Mouse (Mus musculus): ENCODE data around the gene Hsd17b14. TPM values are rescaled to one million over a fixed set of nuclear protein-coding genes. Genes with fewer than 3 reads are reported as not detected.
"Not testable (repeated sequence)": the region's sequence is repeated elsewhere in the genome, so short reads cannot be mapped to it uniquely, and the experiment has no call there.

Gene Hsd17b14
- polyA plus RNA-seq, 1 experiment from 2014 or later, result not detected

DNA sequence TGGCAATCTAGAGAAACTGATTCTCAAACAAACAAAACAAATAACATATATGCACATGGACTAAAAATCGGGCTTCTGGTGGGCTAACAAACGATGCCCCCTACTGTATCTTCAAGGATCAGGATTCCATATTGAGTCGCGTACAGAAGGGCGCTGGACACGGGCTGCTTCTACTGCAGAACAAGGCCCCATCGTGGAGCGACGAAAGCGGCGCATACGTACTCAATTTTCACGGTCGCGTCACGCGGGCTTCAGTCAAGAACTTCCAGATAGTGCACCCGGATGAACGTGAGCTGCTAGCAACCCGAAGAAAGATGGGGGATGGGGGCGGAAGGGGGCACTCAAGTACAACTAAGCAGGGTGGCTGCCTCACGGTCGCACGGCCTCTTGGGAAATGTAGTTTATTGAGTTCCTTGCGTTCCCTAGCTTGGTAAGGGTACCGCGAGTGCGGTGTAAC, 32.9 kb upstream of the Hsd17b14 start:
- Histone ChIP-seq H3K9me3 (replicated peaks) (no peaks in the 10 kb centered on the region), H3K36me3 (no peaks in the 10 kb centered on the region), H3K27me3 (replicated peaks) (no peaks in the 10 kb centered on the region), H3K4me1 (peaks cover 40% of the 10 kb centered on the region), H3K4me3 (replicated peaks) (peak overlapping the region; percentile 49), H3K9ac (replicated peaks) (peak overlapping the region; percentile 50), H3K27ac (replicated peaks) (peak overlapping the region; percentile 85), H3K4me2 (peak overlapping the region; percentile 61)
- peak; percentile 74 for ATAC-seq (ENCODE audit: low FRiP score)
- WGBS, result under 1% methylated on average over 28 of the region's 28 CpGs

DNA sequence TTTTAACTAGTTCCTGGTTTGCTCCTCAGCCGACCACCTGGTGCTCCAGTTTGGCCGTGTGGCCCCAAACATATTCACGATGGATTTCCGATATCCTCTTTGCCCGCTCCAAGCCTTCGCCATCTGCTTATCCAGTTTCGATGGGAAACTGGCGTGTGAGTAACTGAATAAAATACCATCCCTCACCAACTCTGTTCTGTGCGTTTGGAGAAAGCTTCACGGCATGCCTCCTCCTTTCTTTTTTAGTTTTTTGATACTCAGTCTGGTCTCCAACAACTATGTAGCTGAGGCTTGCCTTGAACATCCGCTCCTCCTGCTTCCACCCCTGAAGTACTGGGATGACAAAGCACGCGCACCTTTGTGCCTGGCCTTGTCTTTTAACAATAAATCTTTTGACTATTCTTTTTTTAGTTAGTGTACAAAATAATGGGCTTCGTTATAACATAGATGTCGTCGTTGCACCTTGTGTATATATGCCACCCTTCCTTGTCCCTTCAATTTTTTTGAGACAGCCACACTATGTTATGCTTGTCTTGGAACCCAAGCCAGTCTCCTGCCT, 32.4 kb upstream of the Hsd17b14 start:
- ATAC-seq (ENCODE audit: low FRiP score), result no peak
- no peaks in the 10 kb centered on the region for H3K27me3 ChIP-seq (replicated peaks)
- H3K4me1 ChIP-seq, result peaks cover 42% of the 10 kb centered on the region
- H3K27ac ChIP-seq (replicated peaks), result peak overlapping the region; percentile 85; the same call in 1 of the 2 replicates
- H3K4me2 ChIP-seq, result peak overlapping the region; percentile 61
- H3K36me3 ChIP-seq, result no peaks in the 10 kb centered on the region
- peak overlapping the region; percentile 50 for H3K9ac ChIP-seq (replicated peaks)
- H3K4me3 ChIP-seq (replicated peaks), result peak overlapping the region; percentile 49
- 55% methylated on average over 16 of the region's 16 CpGs for WGBS
- H3K9me3 ChIP-seq (replicated peaks), result no peaks in the 10 kb centered on the region

DNA sequence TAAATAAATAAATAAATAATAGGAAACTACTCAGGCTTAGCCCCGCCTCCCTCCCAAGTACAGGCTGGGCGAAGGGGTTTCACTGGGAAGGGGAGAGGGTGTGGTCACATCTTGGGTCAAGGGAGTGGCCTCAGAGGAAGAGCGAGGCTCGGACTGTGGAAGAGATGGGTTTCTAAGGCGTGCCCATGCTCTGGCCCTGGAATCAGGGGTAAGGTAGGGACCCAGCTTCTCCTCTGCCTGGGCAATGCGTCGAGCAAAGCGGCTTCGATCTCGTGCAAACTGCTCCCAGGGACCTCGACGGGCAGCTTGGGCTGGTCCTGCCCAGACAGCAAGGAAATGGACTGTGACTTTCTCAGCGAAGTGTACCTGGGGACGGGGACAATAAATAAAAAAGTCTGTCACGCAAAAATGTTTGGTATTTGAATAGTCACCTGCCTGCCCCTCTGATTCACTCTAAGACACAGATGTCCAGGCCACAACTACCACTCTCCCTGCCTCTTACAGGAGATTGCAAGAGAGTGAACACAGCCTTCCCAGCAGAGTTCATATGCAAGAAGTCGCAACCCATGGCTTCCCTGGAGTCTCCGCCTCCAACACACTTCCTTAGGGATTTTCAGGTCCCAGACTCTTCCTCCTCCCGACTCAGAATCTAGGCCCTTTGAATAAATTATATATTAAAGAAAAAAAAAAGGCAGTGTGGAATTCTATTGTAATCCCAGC, 31.6 kb upstream of the Hsd17b14 start:
- H3K4me2 ChIP-seq, result peak overlapping the region; percentile 31
- H3K27ac ChIP-seq (replicated peaks), result no peak overlapping the region
- no peak for ATAC-seq (ENCODE audit: low FRiP score)
- no peaks in the 10 kb centered on the region for H3K36me3 ChIP-seq
- no peak overlapping the region for H3K9ac ChIP-seq (replicated peaks)
- H3K4me3 ChIP-seq (replicated peaks), result no peak overlapping the region
- H3K4me1 ChIP-seq, result peaks cover 42% of the 10 kb centered on the region
- no peaks in the 10 kb centered on the region for H3K27me3 ChIP-seq (replicated peaks)
- WGBS, result 72% methylated on average over 18 of the region's 18 CpGs
- H3K9me3 ChIP-seq (replicated peaks), result no peaks in the 10 kb centered on the region

DNA sequence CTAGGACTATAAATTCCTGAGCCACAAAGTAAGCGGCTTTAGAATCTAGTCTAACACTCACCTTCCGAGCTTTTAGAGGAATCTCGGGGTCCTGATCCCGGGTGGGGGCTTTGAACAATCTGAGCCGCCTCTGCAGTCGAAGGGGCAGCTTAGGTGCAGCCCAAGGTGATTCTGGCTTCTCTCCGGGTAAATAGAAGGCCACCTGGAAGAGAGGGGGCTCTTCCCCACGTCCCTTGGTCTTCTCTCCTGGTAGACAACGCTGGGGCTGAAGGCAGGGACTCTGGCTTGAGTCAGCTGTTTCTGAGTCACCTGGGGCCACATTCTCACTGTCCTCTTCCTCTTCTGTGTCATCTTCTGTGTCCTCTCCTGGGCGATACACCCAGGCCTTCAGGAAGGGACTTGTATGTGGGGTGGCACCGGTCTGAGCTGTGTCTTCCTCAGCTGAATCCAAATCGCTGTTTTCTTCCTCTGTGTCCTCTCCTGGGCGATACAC, 31.0 kb upstream of the Hsd17b14 start:
- H3K27me3 ChIP-seq (replicated peaks), result no peaks in the 10 kb centered on the region
- peak overlapping the region; percentile 31 for H3K4me2 ChIP-seq
- no peak overlapping the region for H3K4me3 ChIP-seq (replicated peaks)
- H3K36me3 ChIP-seq, result no peaks in the 10 kb centered on the region
- H3K9me3 ChIP-seq (replicated peaks), result no peaks in the 10 kb centered on the region
- H3K27ac ChIP-seq (replicated peaks), result no peak overlapping the region
- ATAC-seq (ENCODE audit: low FRiP score), result no peak
- H3K9ac ChIP-seq (replicated peaks), result no peak overlapping the region
- H3K4me1 ChIP-seq, result peaks cover 42% of the 10 kb centered on the region
- 87% methylated on average over 13 of the region's 13 CpGs for WGBS

DNA sequence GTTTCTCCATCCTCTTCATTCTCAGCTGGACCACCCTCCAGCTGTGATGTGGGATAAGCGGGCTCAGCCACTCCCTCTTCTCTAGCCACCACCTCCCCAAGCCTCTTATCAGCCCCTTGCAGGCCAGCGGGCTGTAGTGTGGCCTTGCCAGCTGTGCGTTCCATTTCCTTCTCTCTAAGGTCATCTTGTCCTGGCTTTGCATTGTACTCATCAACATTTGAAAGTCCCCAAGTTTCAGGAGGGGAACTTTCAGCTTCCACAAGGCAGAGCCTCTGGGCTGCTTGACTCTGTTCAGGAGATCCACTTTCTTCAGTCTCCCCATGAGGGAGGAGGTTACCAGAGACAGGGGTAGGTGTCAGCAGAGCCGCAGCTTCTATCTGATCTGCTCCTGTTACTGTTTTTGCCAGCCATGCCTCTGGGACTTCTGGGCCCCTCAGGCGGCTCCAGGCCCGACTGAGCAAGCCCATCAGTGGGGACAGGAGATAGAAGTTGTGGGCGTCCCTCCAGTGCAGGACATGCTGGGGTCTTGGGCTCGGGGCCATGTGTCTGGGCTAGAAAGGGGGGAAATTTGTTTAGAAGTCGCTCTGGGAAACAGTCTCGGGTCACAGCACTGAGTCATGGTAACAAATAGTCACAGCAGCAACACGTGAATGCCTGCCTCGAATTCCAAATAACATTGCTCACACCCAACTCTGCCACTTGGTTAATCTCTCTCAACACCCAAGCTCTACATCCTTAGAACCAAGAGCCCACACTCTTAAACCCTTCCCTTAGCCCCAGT, 29.7 kb upstream of the Hsd17b14 start:
- peak overlapping the region; percentile 82 for H3K4me2 ChIP-seq
- no peaks in the 10 kb centered on the region for H3K36me3 ChIP-seq
- 40% methylated on average over 12 of the region's 12 CpGs for WGBS
- no peaks in the 10 kb centered on the region for H3K9me3 ChIP-seq (replicated peaks)
- peak overlapping the region; percentile 72 for H3K4me3 ChIP-seq (replicated peaks)
- H3K27me3 ChIP-seq (replicated peaks), result no peaks in the 10 kb centered on the region
- peak; percentile 6; the same call in 1 of the 2 replicates for ATAC-seq (ENCODE audit: low FRiP score)
- H3K4me1 ChIP-seq, result peaks cover 42% of the 10 kb centered on the region
- peak overlapping the region; percentile 91 for H3K27ac ChIP-seq (replicated peaks)
- peak overlapping the region; percentile 93 for H3K9ac ChIP-seq (replicated peaks)

DNA sequence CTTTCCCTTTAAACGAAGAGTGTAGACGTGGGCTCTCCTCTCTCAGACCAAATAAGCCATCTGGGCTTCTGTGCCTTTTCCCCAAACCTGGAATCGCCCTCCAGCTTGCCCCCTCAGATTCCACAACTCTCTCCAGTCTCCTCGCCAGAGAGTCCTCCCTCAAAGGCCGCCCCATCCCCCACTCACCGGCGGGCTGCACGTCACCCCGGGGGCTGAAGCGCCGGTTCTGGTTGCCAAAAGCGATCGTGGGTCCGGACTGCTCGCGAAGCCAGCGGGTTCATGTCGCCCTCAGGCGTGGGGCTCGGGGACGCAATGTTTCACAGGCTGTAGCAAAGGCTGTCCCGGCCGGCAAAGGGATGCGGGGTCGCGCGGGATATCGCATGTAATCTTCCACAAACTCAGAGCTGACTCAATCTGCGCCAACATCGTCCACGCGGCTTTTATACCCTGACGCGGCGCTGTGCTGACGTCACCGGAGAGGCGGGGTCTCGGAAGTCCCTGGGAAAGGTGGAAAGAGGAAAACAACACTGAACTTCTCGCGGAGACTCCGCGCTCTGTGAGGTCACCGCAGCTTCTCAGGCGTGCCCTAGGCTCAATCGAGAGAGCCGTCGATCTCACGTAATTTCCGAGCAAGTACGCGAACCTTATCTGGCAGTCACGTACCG, 28.8 kb upstream of the Hsd17b14 start, which contains the start of the genes Ppp1r15a and Plekha4:
TSS of gene Ppp1r15a (minus strand) at position 460 of the 665 bp plus-strand sequence.
TSS of gene Plekha4 (plus strand) at position 522 of the 665 bp plus-strand sequence.
- H3K4me2 ChIP-seq, result peak within 1 kb of the TSS; percentile 82
- WGBS, result under 1% methylated on average over 54 of the region's 54 CpGs
- peak within 1 kb of the TSS; percentile 93 for H3K9ac ChIP-seq (replicated peaks)
- ATAC-seq (ENCODE audit: low FRiP score), result peak; percentile 86
- H3K4me3 ChIP-seq (replicated peaks), result peak within 1 kb of the TSS; percentile 72
- H3K4me1 ChIP-seq, result peaks cover 42% of the 10 kb centered on the region
- H3K36me3 ChIP-seq, result no peaks in the 10 kb centered on the region
- peak within 1 kb of the TSS; percentile 91 for H3K27ac ChIP-seq (replicated peaks)
- H3K9me3 ChIP-seq (replicated peaks), result no peaks in the 10 kb centered on the region
- no peaks in the 10 kb centered on the region for H3K27me3 ChIP-seq (replicated peaks)

DNA sequence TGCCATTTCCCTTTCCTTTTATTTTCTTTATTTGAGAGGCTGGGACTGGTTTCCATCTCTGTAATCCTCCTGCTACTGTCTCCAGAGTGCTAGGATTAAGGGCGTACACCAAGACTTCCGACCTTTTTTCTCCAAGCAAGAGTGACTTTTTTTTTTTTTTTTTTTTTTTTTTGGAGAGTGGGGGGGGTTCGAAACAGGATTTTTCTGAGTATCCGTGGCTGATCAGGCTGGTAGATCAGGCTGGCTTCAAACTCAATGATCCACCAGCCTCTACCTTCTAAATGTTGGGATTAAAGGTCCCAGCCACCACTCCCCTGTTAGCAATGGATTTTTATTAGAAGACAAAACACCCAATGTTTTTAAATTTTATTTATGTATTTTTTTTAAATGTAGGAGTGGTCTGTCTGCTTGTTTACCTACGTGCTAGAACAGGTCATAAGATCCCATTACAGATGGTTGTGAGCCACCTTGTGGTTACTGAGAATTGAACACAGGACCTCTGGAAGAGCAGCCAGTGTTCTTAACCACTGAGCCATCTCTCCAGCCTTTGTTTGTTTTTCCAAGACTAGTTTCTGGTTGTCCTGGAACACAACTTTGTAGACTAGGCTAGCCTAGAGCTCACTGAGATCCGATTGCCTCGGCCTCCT, 28.1 kb upstream of the Hsd17b14 start:
- H3K36me3 ChIP-seq, result no peaks in the 10 kb centered on the region
- H3K27ac ChIP-seq (replicated peaks), result peak overlapping the region; percentile 91
- H3K9ac ChIP-seq (replicated peaks), result peak overlapping the region; percentile 93
- H3K4me3 ChIP-seq (replicated peaks), result peak overlapping the region; percentile 72
- no peaks in the 10 kb centered on the region for H3K27me3 ChIP-seq (replicated peaks)
- peak overlapping the region; percentile 82 for H3K4me2 ChIP-seq
- H3K4me1 ChIP-seq, result peaks cover 37% of the 10 kb centered on the region
- ATAC-seq (ENCODE audit: low FRiP score), result no peak; the same call in 1 of the 2 replicates
- WGBS, result 26% methylated on average over 7 of the region's 7 CpGs
- H3K9me3 ChIP-seq (replicated peaks), result no peaks in the 10 kb centered on the region

DNA sequence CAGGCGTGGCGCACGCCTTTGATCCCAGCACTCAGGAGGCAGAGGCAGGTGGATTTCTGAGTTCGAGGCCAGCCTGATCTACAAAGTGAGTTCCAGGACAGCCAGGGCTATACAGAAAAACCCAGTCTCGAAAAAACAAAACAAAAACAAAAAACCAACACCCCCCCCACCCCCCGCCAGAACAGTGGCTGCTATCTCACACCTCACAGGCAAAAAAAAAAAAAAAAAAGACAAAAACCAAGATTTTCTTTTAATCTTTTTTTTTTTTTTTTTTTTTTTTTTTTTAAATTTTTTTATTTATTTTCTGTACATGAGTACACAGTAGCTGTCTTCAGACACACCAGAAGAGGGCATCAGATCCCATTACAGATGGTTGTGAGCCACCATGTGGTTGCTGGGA, 27.5 kb upstream of the Hsd17b14 start:
- not testable (repeated sequence) for H3K9ac ChIP-seq (replicated peaks); H3K36me3 ChIP-seq; H3K9me3 ChIP-seq (replicated peaks); H3K27ac ChIP-seq (replicated peaks); H3K4me2 ChIP-seq; ATAC-seq (ENCODE audit: low FRiP score); H3K27me3 ChIP-seq (replicated peaks); H3K4me3 ChIP-seq (replicated peaks)
- H3K4me1 ChIP-seq, result peaks cover 34% of the 10 kb centered on the region
- 94% methylated on average over 6 of the region's 6 CpGs for WGBS

DNA sequence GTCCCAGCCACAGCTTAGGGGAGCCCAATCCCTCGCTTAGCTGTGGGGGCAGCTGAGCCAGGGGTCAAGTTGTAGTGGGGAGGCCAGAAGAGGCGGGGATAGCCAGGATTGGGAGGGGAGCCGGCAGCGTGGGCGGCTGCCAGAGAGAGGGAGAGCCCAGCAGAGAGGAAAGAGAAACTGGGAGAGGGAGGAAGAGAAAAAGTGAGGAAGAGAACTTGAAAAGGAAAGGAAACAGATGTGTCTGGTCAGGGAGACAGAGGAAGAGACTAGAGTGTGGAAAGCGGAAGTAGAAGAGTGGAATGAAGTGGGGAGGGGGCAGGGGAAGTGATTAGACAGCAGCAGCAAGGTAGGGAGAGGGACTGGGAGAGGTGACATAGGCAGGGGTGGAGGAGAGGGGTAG, 25.2 kb upstream of the Hsd17b14 start:
- WGBS, result 27% methylated on average over 6 of the region's 6 CpGs
- Histone ChIP-seq H3K27ac (replicated peaks) (no peak overlapping the region), H3K4me3 (replicated peaks) (no peak overlapping the region), H3K36me3 (no peaks in the 10 kb centered on the region), H3K4me2 (no peak overlapping the region), H3K27me3 (replicated peaks) (no peaks in the 10 kb centered on the region), H3K4me1 (peaks cover 20% of the 10 kb centered on the region), H3K9me3 (replicated peaks) (no peaks in the 10 kb centered on the region), H3K9ac (replicated peaks) (no peak overlapping the region)
- no peak for ATAC-seq (ENCODE audit: low FRiP score)

DNA sequence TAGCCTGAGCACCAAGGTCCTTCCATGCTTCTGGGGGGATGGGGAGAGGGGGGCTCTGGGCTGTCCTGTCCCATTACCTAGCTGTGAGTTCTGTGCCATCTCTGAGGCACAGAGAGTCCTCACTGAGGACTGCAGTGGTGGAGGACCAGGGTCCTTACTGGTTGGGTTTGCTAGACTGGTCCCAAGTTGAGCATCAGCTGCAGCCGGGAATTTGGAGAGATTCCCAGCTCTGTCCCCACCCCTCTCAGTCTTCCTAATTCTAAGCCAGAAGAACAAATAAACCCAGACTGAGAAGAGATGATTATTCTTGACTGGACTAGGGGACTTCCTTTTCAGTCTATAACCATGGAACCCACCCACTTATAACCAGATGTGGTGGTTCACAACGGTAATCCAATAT, 24.1 kb upstream of the Hsd17b14 start:
- Histone ChIP-seq H3K27ac (replicated peaks) (0 out of 2 replicates have a peak overlapping the region, but pooled peaks have one; percentile 18), H3K36me3 (no peaks in the 10 kb centered on the region), H3K4me2 (no peak overlapping the region), H3K27me3 (replicated peaks) (no peaks in the 10 kb centered on the region), H3K4me1 (peaks cover 8% of the 10 kb centered on the region), H3K4me3 (replicated peaks) (no peak overlapping the region), H3K9ac (replicated peaks) (no peak overlapping the region), H3K9me3 (replicated peaks) (no peaks in the 10 kb centered on the region)
- WGBS, result 74% methylated on average over 2 of the region's 2 CpGs
- ATAC-seq (ENCODE audit: low FRiP score), result no peak

DNA sequence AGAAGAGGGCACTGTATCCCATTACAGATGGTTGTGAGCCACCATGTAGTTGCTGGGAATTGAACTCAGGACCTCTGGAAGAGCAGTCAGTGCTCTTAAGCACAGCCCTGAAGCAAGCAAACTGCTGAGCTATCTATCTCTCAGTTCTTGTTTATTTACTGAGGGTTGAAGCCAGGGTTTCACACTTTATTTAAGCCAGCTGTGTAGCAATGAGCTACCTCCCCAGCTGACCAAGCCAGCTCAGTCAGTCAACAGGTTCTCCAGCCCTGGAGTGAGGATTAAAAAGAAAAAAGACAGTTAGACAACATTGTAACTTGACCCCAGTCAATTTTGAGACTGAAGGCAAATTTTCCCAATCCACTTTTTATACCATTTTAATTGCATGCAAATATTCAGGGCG, 19.0 kb upstream of the Hsd17b14 start:
- peaks cover 7% of the 10 kb centered on the region for H3K4me1 ChIP-seq
- H3K27ac ChIP-seq (replicated peaks), result no peak overlapping the region
- H3K4me2 ChIP-seq, result no peak overlapping the region
- no peak overlapping the region for H3K9ac ChIP-seq (replicated peaks)
- no peaks in the 10 kb centered on the region for H3K36me3 ChIP-seq
- H3K9me3 ChIP-seq (replicated peaks), result no peaks in the 10 kb centered on the region
- H3K27me3 ChIP-seq (replicated peaks), result no peaks in the 10 kb centered on the region
- WGBS, result 88% methylated on average over 1 of the region's 1 CpGs
- H3K4me3 ChIP-seq (replicated peaks), result no peak overlapping the region
- ATAC-seq (ENCODE audit: low FRiP score), result no peak
